Comparison of ENCODE assay signal across 9 mouse cellular contexts in the genomic region with DNA sequence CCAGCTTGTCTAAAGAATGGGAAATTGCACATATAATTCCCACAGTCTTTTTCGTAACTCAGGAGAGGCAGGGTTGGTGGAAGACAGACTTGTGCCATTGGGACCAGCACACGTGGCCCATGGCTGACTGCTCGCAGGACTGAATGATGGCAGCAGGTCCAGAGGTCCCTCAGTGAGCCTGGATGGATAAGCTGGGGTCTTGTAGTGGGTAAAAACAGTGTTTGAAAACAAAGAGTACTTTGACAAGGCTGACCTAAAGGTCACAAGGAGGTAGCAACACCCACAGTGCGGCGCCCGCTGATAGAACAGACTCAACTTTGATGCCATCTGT. TPM values are rescaled to one million over a fixed set of nuclear protein-coding genes. Genes with fewer than 3 reads are reported as not detected.
DNase-seq lines count a peak whose midpoint lies in the region; ATAC-seq and TF ChIP-seq lines count a peak whose summit lies in the region.
"Had no signal": no experiment of that assay in that cellular context is flagged by ENCODE, and none has a peak within 500 bp of the region (broad histone marks: within the 10 kb centered on the region; RNA-seq: fewer than 3 reads in every experiment).

No protein-coding gene starts in this region.

- TF ChIP-seq POLR2A in cortical plate, adult 2 months (IDR thresholded peaks at IDR 0.05; ENCODE audit: extremely low read depth, insufficient read depth, low read length), result no peak

- peaks cover 15% of the 10 kb centered on the region for H3K4me1 ChIP-seq in kidney, embryonic 14.5 days (ENCODE audit: control insufficient read depth, insufficient read depth, low read length)
- peaks cover 5% of the 10 kb centered on the region; the same call in 1 of the 2 replicates for H3K4me1 ChIP-seq in cortical plate, adult 2 months (ENCODE audit: control insufficient read depth, insufficient read depth, low read length)
- H3K4me1 ChIP-seq in hindbrain, embryonic 16.5 days (ENCODE audit: control insufficient read depth, insufficient read depth, low read depth, low read length), result peaks cover 17% of the 10 kb centered on the region
- peaks cover 20% of the 10 kb centered on the region for H3K4me1 ChIP-seq in midbrain, embryonic 15.5 days

- H3K4me2 ChIP-seq in kidney, embryonic 14.5 days (replicated peaks; ENCODE audit: low read depth, low read length), result peak overlapping the region; percentile 80
- peak overlapping the region; percentile 93 for H3K4me2 ChIP-seq in hindbrain, embryonic 16.5 days (ENCODE audit: low read length)
- peak overlapping the region; percentile 93 for H3K4me2 ChIP-seq in midbrain, embryonic 15.5 days

- no peaks in the 10 kb centered on the region for H3K27me3 ChIP-seq in kidney, embryonic 14.5 days (ENCODE audit: control insufficient read depth, insufficient read depth, low read length)
- H3K27me3 ChIP-seq in hindbrain, embryonic 16.5 days (replicated peaks; ENCODE audit: control insufficient read depth, insufficient read depth, low read length), result no peaks in the 10 kb centered on the region
- H3K27me3 ChIP-seq in midbrain, embryonic 15.5 days (replicated peaks), result no peaks in the 10 kb centered on the region

- no peak for ATAC-seq in kidney, embryonic 14.5 days (ENCODE audit: low FRiP score, low TSS enrichment)
- ATAC-seq in hindbrain, embryonic 16.5 days, result peak; percentile 16; the same call in 1 of the 2 replicates
- peak; percentile 48 for ATAC-seq in midbrain, embryonic 15.5 days (replicated peaks)

- peak overlapping the region; percentile 91 for H3K4me3 ChIP-seq in kidney, embryonic 14.5 days (ENCODE audit: low read length)
- peak overlapping the region; percentile 44 for H3K4me3 ChIP-seq in cortical plate, adult 2 months (ENCODE audit: insufficient read depth, low read length)
- H3K4me3 ChIP-seq in hindbrain, embryonic 16.5 days (ENCODE audit: low read length), result peak overlapping the region; percentile 85
- H3K4me3 ChIP-seq in midbrain, embryonic 15.5 days, result peak overlapping the region; percentile 93

- peak overlapping the region; percentile 90 for H3K9ac ChIP-seq in kidney, embryonic 14.5 days (ENCODE audit: low read depth, low read length)
- peak overlapping the region; percentile 89 for H3K9ac ChIP-seq in hindbrain, embryonic 16.5 days (ENCODE audit: low read depth, low read length)
- peak overlapping the region; percentile 84 for H3K9ac ChIP-seq in midbrain, embryonic 15.5 days

- DNase-seq in kidney, adult 11 months, result no peak
- no peak for DNase-seq in frontal cortex, postnatal 14 days (ENCODE audit: low spot score in 2 of 2)
- DNase-seq in thymus, postnatal 25 days, result no peak
- DNase-seq in layer of hippocampus, adult 8-10 months (ENCODE audit: low spot score in 2 of 2), result no peak

- H3K36me3 ChIP-seq in kidney, embryonic 14.5 days (ENCODE audit: control insufficient read depth, insufficient read depth, low read length), result peaks cover 11% of the 10 kb centered on the region; the same call in 1 of the 2 replicates
- peaks cover 3% of the 10 kb centered on the region for H3K36me3 ChIP-seq in hindbrain, embryonic 16.5 days (ENCODE audit: control insufficient read depth, insufficient read depth, low read length)
- 0 out of 2 replicates have a peak, but pooled peaks cover 7% of the 10 kb centered on the region for H3K36me3 ChIP-seq in midbrain, embryonic 15.5 days (replicated peaks)

- H3K27ac ChIP-seq in kidney, embryonic 14.5 days (ENCODE audit: low read depth, low read length), result no peak overlapping the region
- peak overlapping the region; percentile 10; the same call in 1 of the 2 replicates for H3K27ac ChIP-seq in cortical plate, adult 2 months (ENCODE audit: insufficient read depth, low read length)
- peak overlapping the region; percentile 90 for H3K27ac ChIP-seq in hindbrain, embryonic 16.5 days (ENCODE audit: low read depth, low read length)
- H3K27ac ChIP-seq in midbrain, embryonic 15.5 days, result peak overlapping the region; percentile 89

- WGBS in kidney, embryonic 14.5 days, result 68% methylated on average over 6 of the region's 6 CpGs
- 76% methylated on average over 6 of the region's 6 CpGs for WGBS in hindbrain, embryonic 16.5 days
- WGBS in midbrain, embryonic 15.5 days, result 73% methylated on average over 6 of the region's 6 CpGs

- TF ChIP-seq CTCF in cortical plate, adult 2 months (IDR thresholded peaks at IDR 0.05; ENCODE audit: extremely low read depth, insufficient read depth, low read length), result no peak

- no peaks in the 10 kb centered on the region for H3K9me3 ChIP-seq in kidney, embryonic 14.5 days (ENCODE audit: control insufficient read depth, low read length)
- H3K9me3 ChIP-seq in hindbrain, embryonic 16.5 days (ENCODE audit: control insufficient read depth, low read length), result no peaks in the 10 kb centered on the region
- H3K9me3 ChIP-seq in midbrain, embryonic 15.5 days, result no peaks in the 10 kb centered on the region

RNA-seq across cellular contexts. Expression of a gene that starts 0.5 kb away (rescaled TPM):
- polyA plus RNA-seq in kidney, embryonic 14.5 days (2014; fragmentation: Nextera tagmentation; extraction: Ambion mirVana), result 94.4 and 111 TPM in 2 replicates
- 51.2 and 55.8 TPM in 2 replicates for polyA plus RNA-seq in cortical plate, adult 2 months (2012; rRNA removed)
- 124 and 136 TPM in 2 replicates for polyA plus RNA-seq in hindbrain, embryonic 16.5 days (2015; fragmentation: Nextera tagmentation; extraction: Ambion mirVana)
- polyA plus RNA-seq in midbrain, embryonic 15.5 days (2015; fragmentation: Nextera tagmentation; extraction: Ambion mirVana), result 132 and 140 TPM in 2 replicates
- 10 to 100 TPM; 25.0 to 32.7 (median 30.3) TPM for total RNA-seq in layer of hippocampus, adult 8-10 months (2022)

RNA-seq across cellular contexts. Expression of a gene that starts 11.2 kb away (rescaled TPM):
- polyA plus RNA-seq in kidney, embryonic 14.5 days (2014; fragmentation: Nextera tagmentation; extraction: Ambion mirVana), result 13.9 and 14.5 TPM in 2 replicates
- 2.4 and 2.9 TPM in 2 replicates for polyA plus RNA-seq in cortical plate, adult 2 months (2012; rRNA removed)
- 3.0 and 4.8 TPM in 2 replicates for polyA plus RNA-seq in hindbrain, embryonic 16.5 days (2015; fragmentation: Nextera tagmentation; extraction: Ambion mirVana)
- polyA plus RNA-seq in midbrain, embryonic 15.5 days (2015; fragmentation: Nextera tagmentation; extraction: Ambion mirVana), result 4.0 and 5.1 TPM in 2 replicates
- 1 to 10 TPM; 1.5 to 3.2 (median 1.9) TPM for total RNA-seq in layer of hippocampus, adult 8-10 months (2022)

RNA-seq across cellular contexts. Expression of a gene that starts 18.1 kb away (rescaled TPM):
- polyA plus RNA-seq in kidney, embryonic 14.5 days (2014; fragmentation: Nextera tagmentation; extraction: Ambion mirVana), result 166 and 200 TPM in 2 replicates
- not detected in 2 replicates for polyA plus RNA-seq in cortical plate, adult 2 months (2012; rRNA removed)
- polyA plus RNA-seq in hindbrain, embryonic 16.5 days (2015; fragmentation: Nextera tagmentation; extraction: Ambion mirVana), result 0.21 TPM in 1 of 2 replicates, not detected in the other
- not detected in 2 replicates for polyA plus RNA-seq in midbrain, embryonic 15.5 days (2015; fragmentation: Nextera tagmentation; extraction: Ambion mirVana)
- not detected for total RNA-seq in layer of hippocampus, adult 8-10 months (2022)
- polyA plus RNA-seq: frontal cortex, adult 2 months had no signal

RNA-seq across cellular contexts. Expression of a gene that starts 51.0 kb away (rescaled TPM):
- 15.1 and 18.7 TPM in 2 replicates for polyA plus RNA-seq in kidney, embryonic 14.5 days (2014; fragmentation: Nextera tagmentation; extraction: Ambion mirVana)
- 4.7 and 5.1 TPM in 2 replicates for polyA plus RNA-seq in cortical plate, adult 2 months (2012; rRNA removed)
- 20.1 and 20.5 TPM in 2 replicates for polyA plus RNA-seq in hindbrain, embryonic 16.5 days (2015; fragmentation: Nextera tagmentation; extraction: Ambion mirVana)
- polyA plus RNA-seq in midbrain, embryonic 15.5 days (2015; fragmentation: Nextera tagmentation; extraction: Ambion mirVana), result 20.0 and 20.9 TPM in 2 replicates
- 10 to 100 TPM in 1 of 4 experiments, 1 to 10 TPM in 3; 8.0 to 10.2 (median 9.0) TPM for total RNA-seq in layer of hippocampus, adult 8-10 months (2022)

Comparison
In these comparisons a context has a peak if more than half of its experiments do, and no peak if none do; other contexts are left out.
1. RNA of a gene that starts 18.1 kb away (polyA plus RNA-seq): 166 to 200 TPM in kidney, embryonic 14.5 days; 0.21 TPM in hindbrain, embryonic 16.5 days, not detected in cortical plate, adult 2 months and not detected in midbrain, embryonic 15.5 days; every median in the first group is over 100 times any median in the second.
2. Peak in every context shown above with its lines, with median percentiles within 50 percentile points of each other: H3K4me2 ChIP-seq, H3K4me3 ChIP-seq and H3K9ac ChIP-seq.